Mouse (Mus musculus): ENCODE measurements around the gene Dock8. TPM values are rescaled to one million over a fixed set of nuclear protein-coding genes. Genes with fewer than 3 reads are reported as not detected.

The Dock8 gene
- total and polyA plus RNA-seq, 3 experiments = 9.8 to 37.5 (median 22.4) TPM

- in situ Hi-C loops (cut with MboI; ENCODE audit: low pct_ligation_motif_present, low pct_unique_long_range_greater_than_20kb, low sequenced_read_pairs) (no loop called here), dilution Hi-C loops (cut with MboI; ENCODE audit: extremely low pct_ligation_motif_present, extremely low pct_unique_long_range_greater_than_20kb, low sequenced_read_pairs) (no loop called here)
- no peak overlapping the region for H3K9ac ChIP-seq (ENCODE audit: insufficient read depth, low read depth)
- no peaks in the 10 kb centered on the region for H3K79me2 ChIP-seq (replicated peaks; ENCODE audit: control insufficient read depth, extremely low read depth, insufficient read depth, poor library complexity, severe bottlenecking)
- TF ChIP-seq CHD1 (IDR thresholded peaks at IDR 0.05; ENCODE audit: low read depth, low read length) = no peak
- no peak for TF ChIP-seq MEF2A (IDR thresholded peaks at IDR 0.05; ENCODE audit: borderline replicate concordance, low read depth, low read length)
- no peak for TF ChIP-seq CTCF (conservative IDR thresholded peaks at IDR 0.05 in 1 of 2, IDR thresholded peaks at IDR 0.05 in 1 of 2; ENCODE audit: low read depth in 2 of 2, low read length in 2 of 2)
- TF ChIP-seq ZNF384 (IDR thresholded peaks at IDR 0.05; ENCODE audit: low read depth, low read length) = no peak
- TF ChIP-seq JUN (IDR thresholded peaks at IDR 0.05; ENCODE audit: insufficient read depth, low read depth, low read length) = no peak
- TF ChIP-seq BHLHE40 (IDR thresholded peaks at IDR 0.05; ENCODE audit: low read depth, low read length) = no peak
- TF ChIP-seq RAD21 (IDR thresholded peaks at IDR 0.05; ENCODE audit: low read depth, low read length) = no peak
- TF ChIP-seq MXI1 (IDR thresholded peaks at IDR 0.05; ENCODE audit: low read depth, low read length) = no peak
- TF ChIP-seq E2F4 (IDR thresholded peaks at IDR 0.05; ENCODE audit: insufficient replicate concordance, low read depth, low read length) = no peak
- no peak overlapping the region for H3K4me2 ChIP-seq (ENCODE audit: insufficient read depth, low read depth, poor library complexity, severe bottlenecking)
- no peaks in the 10 kb centered on the region for H3K36me3 ChIP-seq (replicated peaks in 1 of 2; ENCODE audit: control insufficient read depth in 1 of 2, insufficient read depth in 1 of 2, low read length in 1 of 2)
- DNase-seq (ENCODE audit: extremely low read depth) = no peak
- no peaks in the 10 kb centered on the region for H3K9me3 ChIP-seq (replicated peaks; ENCODE audit: low read length)
- no peaks in the 10 kb centered on the region for H3K27me3 ChIP-seq (replicated peaks)
- no peak overlapping the region for H3K4me3 ChIP-seq (replicated peaks in 1 of 3; ENCODE audit: low read depth in 2 of 3, low read length in 2 of 3, poor library complexity in 1 of 3)
- H3K27ac ChIP-seq (ENCODE audit: insufficient read depth, low read depth) = no peak overlapping the region
- H3K4me1 ChIP-seq (ENCODE audit: control insufficient read depth in 1 of 2, insufficient read depth in 2 of 2) = peaks cover 6 to 21% of the 10 kb centered on the region in 2 experiments; a peak in 3 of 4 replicates
These were observed 18.0 kb upstream of the Dock8 start for GRCm38 (mm10) chr19:24981294-24981693.

- no peak overlapping the region for H3K27ac ChIP-seq (ENCODE audit: insufficient read depth, low read depth)
- TF ChIP-seq MAFK (IDR thresholded peaks at IDR 0.05; ENCODE audit: insufficient replicate concordance, low read length) (0 out of 2 replicates have a peak, but pooled peaks have one; percentile 55), GABPA (IDR thresholded peaks at IDR 0.05; ENCODE audit: insufficient replicate concordance, low read depth, low read length) (no peak)
- no peaks in the 10 kb centered on the region for H3K27me3 ChIP-seq (replicated peaks)
- H3K79me2 ChIP-seq (replicated peaks; ENCODE audit: control insufficient read depth, extremely low read depth, insufficient read depth, poor library complexity, severe bottlenecking) = no peaks in the 10 kb centered on the region
- in situ Hi-C loops (cut with MboI; ENCODE audit: low pct_ligation_motif_present, low pct_unique_long_range_greater_than_20kb, low sequenced_read_pairs) (no loop called here), dilution Hi-C loops (cut with MboI; ENCODE audit: extremely low pct_ligation_motif_present, extremely low pct_unique_long_range_greater_than_20kb, low sequenced_read_pairs) (no loop called here)
- H3K9ac ChIP-seq (ENCODE audit: insufficient read depth, low read depth) = no peak overlapping the region
- H3K4me2 ChIP-seq (ENCODE audit: insufficient read depth, low read depth, poor library complexity, severe bottlenecking) = no peak overlapping the region
- H3K4me3 ChIP-seq (replicated peaks in 1 of 3; ENCODE audit: low read depth in 2 of 3, low read length in 2 of 3, poor library complexity in 1 of 3) = no peak overlapping the region
- no peaks in the 10 kb centered on the region for H3K9me3 ChIP-seq (replicated peaks; ENCODE audit: low read length)
- DNase-seq (ENCODE audit: extremely low read depth) = no peak
- no peaks in the 10 kb centered on the region for H3K36me3 ChIP-seq (replicated peaks in 1 of 2; ENCODE audit: control insufficient read depth in 1 of 2, insufficient read depth in 1 of 2, low read length in 1 of 2)
- H3K4me1 ChIP-seq (ENCODE audit: control insufficient read depth in 1 of 2, insufficient read depth in 2 of 2) = peaks cover 6 to 17% of the 10 kb centered on the region in 2 experiments; a peak in 3 of 4 replicates
These were observed 16.3 kb upstream of the Dock8 start for GRCm38 (mm10) chr19:24983050-24983449.

GRCm38 (mm10) chr19:24983857-24984498 lies 15.4 kb upstream of the Dock8 start:
- Histone ChIP-seq H3K4me2 (ENCODE audit: insufficient read depth, low read depth, poor library complexity, severe bottlenecking) (no peak overlapping the region), H3K9me3 (replicated peaks; ENCODE audit: low read length) (no peaks in the 10 kb centered on the region), H3K36me3 (replicated peaks in 1 of 2; ENCODE audit: control insufficient read depth in 1 of 2, insufficient read depth in 1 of 2, low read length in 1 of 2) (no peaks in the 10 kb centered on the region), H3K4me3 (replicated peaks in 1 of 3; ENCODE audit: low read depth in 2 of 3, low read length in 2 of 3, poor library complexity in 1 of 3) (no peak overlapping the region), H3K27me3 (replicated peaks) (no peaks in the 10 kb centered on the region), H3K27ac (ENCODE audit: insufficient read depth, low read depth) (no peak overlapping the region), H3K4me1 (ENCODE audit: control insufficient read depth in 1 of 2, insufficient read depth in 2 of 2) (peaks cover 4 to 12% of the 10 kb centered on the region in 2 experiments; a peak in 3 of 4 replicates), H3K9ac (ENCODE audit: insufficient read depth, low read depth) (no peak overlapping the region), H3K79me2 (replicated peaks; ENCODE audit: control insufficient read depth, extremely low read depth, insufficient read depth, poor library complexity, severe bottlenecking) (no peaks in the 10 kb centered on the region)
- in situ Hi-C loops (cut with MboI; ENCODE audit: low pct_ligation_motif_present, low pct_unique_long_range_greater_than_20kb, low sequenced_read_pairs) = no loop called here
- dilution Hi-C loops (cut with MboI; ENCODE audit: extremely low pct_ligation_motif_present, extremely low pct_unique_long_range_greater_than_20kb, low sequenced_read_pairs) = no loop called here
- DNase-seq (ENCODE audit: extremely low read depth) = no peak
- no peak for TF ChIP-seq ETS1 (conservative IDR thresholded peaks at IDR 0.05; ENCODE audit: low read depth, low read length)
- no peak for TF ChIP-seq SIN3A (IDR thresholded peaks at IDR 0.05; ENCODE audit: low read length)
- no peak for TF ChIP-seq MAX (IDR thresholded peaks at IDR 0.05; ENCODE audit: low read length)
- TF ChIP-seq ELF1 (IDR thresholded peaks at IDR 0.05; ENCODE audit: low read depth, low read length) = no peak
- TF ChIP-seq RAD21 (IDR thresholded peaks at IDR 0.05; ENCODE audit: low read depth, low read length) = no peak
- TF ChIP-seq SMC3 (IDR thresholded peaks at IDR 0.05; ENCODE audit: low read depth, low read length) = no peak
- TF ChIP-seq GABPA (IDR thresholded peaks at IDR 0.05; ENCODE audit: insufficient replicate concordance, low read depth, low read length) = no peak
- no peak for TF ChIP-seq CHD2 (IDR thresholded peaks at IDR 0.05; ENCODE audit: low read length)
- no peak for TF ChIP-seq HCFC1 (IDR thresholded peaks at IDR 0.05; ENCODE audit: low read depth, low read length)
- no peak for TF ChIP-seq ZMIZ1 (IDR thresholded peaks at IDR 0.05; ENCODE audit: low read depth, low read length)
- TF ChIP-seq POLR2A (IDR thresholded peaks at IDR 0.05; ENCODE audit: low read depth, low read length) = no peak
- no peak for TF ChIP-seq ZC3H11A (IDR thresholded peaks at IDR 0.05; ENCODE audit: low read depth, low read length)
- TF ChIP-seq IRF4 (IDR thresholded peaks at IDR 0.05; ENCODE audit: low read depth, low read length) = no peak
- no peak for TF ChIP-seq MEF2A (IDR thresholded peaks at IDR 0.05; ENCODE audit: borderline replicate concordance, low read depth, low read length)
